Mouse (Mus musculus): Measurements from ENCODE around the gene Bcat1. TPM values are rescaled to one million over a fixed set of nuclear protein-coding genes. Genes with fewer than 3 reads are reported as not detected.

The Bcat1 gene
- polyA plus RNA-seq, 1 experiment, result 1.9 TPM

- H3K4me1 ChIP-seq (replicated peaks; ENCODE audit: control insufficient read depth, insufficient read depth, low read length), result 0 out of 2 replicates have a peak, but pooled peaks cover 3% of the 10 kb centered on the region
- no peak overlapping the region for H3K4me3 ChIP-seq (ENCODE audit: control insufficient read depth, insufficient read depth, low read length)
- WGBS, result 86% methylated on average over 1 of the region's 1 CpGs
- no peak for TF ChIP-seq CTCF (IDR thresholded peaks at IDR 0.05; ENCODE audit: borderline replicate concordance, control insufficient read depth, extremely low read depth, insufficient read depth, low read length, poor library complexity)
- TF ChIP-seq POLR2A (IDR thresholded peaks at IDR 0.05; ENCODE audit: control insufficient read depth, extremely low read depth, insufficient read depth, low read length, poor library complexity), result no peak
- DNase-seq, result no peak
- no peaks in the 10 kb centered on the region for H3K36me3 ChIP-seq (ENCODE audit: control insufficient read depth, insufficient read depth, low read length)
- no peak overlapping the region for H3K27ac ChIP-seq (ENCODE audit: control insufficient read depth, insufficient read depth, low read length)
- H3K27me3 ChIP-seq (ENCODE audit: control insufficient read depth, insufficient read depth, low read length), result no peaks in the 10 kb centered on the region
Observed at GRCm38 (mm10) chr6:145037626-145038025, 38.4 kb downstream of the Bcat1 start.

- H3K27ac ChIP-seq (ENCODE audit: control insufficient read depth, insufficient read depth, low read length), result no peak overlapping the region
- no peak overlapping the region for H3K4me3 ChIP-seq (ENCODE audit: control insufficient read depth, insufficient read depth, low read length)
- DNase-seq, result no peak
- no peaks in the 10 kb centered on the region for H3K27me3 ChIP-seq (ENCODE audit: control insufficient read depth, insufficient read depth, low read length)
- 95% methylated on average over 9 of the region's 9 CpGs for WGBS
- no peak for TF ChIP-seq CTCF (IDR thresholded peaks at IDR 0.05; ENCODE audit: borderline replicate concordance, control insufficient read depth, extremely low read depth, insufficient read depth, low read length, poor library complexity)
- TF ChIP-seq POLR2A (IDR thresholded peaks at IDR 0.05; ENCODE audit: control insufficient read depth, extremely low read depth, insufficient read depth, low read length, poor library complexity), result no peak
- peaks cover 7% of the 10 kb centered on the region; the same call in 1 of the 2 replicates for H3K4me1 ChIP-seq (replicated peaks; ENCODE audit: control insufficient read depth, insufficient read depth, low read length)
- no peaks in the 10 kb centered on the region for H3K36me3 ChIP-seq (ENCODE audit: control insufficient read depth, insufficient read depth, low read length)
Observed at GRCm38 (mm10) chr6:145035412-145035811, 40.6 kb downstream of the Bcat1 start.

GRCm38 (mm10) chr6:145030587-145030986, 45.4 kb downstream of the Bcat1 start:
- peak overlapping the region; percentile 14; the same call in 1 of the 2 replicates for H3K4me3 ChIP-seq (ENCODE audit: control insufficient read depth, insufficient read depth, low read length)
- 65% methylated on average over 9 of the region's 9 CpGs for WGBS
- no peaks in the 10 kb centered on the region for H3K36me3 ChIP-seq (ENCODE audit: control insufficient read depth, insufficient read depth, low read length)
- no peak for TF ChIP-seq POLR2A (IDR thresholded peaks at IDR 0.05; ENCODE audit: control insufficient read depth, extremely low read depth, insufficient read depth, low read length, poor library complexity)
- no peak for TF ChIP-seq CTCF (IDR thresholded peaks at IDR 0.05; ENCODE audit: borderline replicate concordance, control insufficient read depth, extremely low read depth, insufficient read depth, low read length, poor library complexity)
- H3K4me1 ChIP-seq (replicated peaks; ENCODE audit: control insufficient read depth, insufficient read depth, low read length), result peaks cover 7% of the 10 kb centered on the region
- peak; percentile 9 for DNase-seq
- H3K27me3 ChIP-seq (ENCODE audit: control insufficient read depth, insufficient read depth, low read length), result no peaks in the 10 kb centered on the region
- H3K27ac ChIP-seq (ENCODE audit: control insufficient read depth, insufficient read depth, low read length), result peak overlapping the region; percentile 12; the same call in 1 of the 2 replicates

GRCm38 (mm10) chr6:145023990-145024389, 52.0 kb downstream of the Bcat1 start:
- WGBS, result 95% methylated on average over 8 of the region's 8 CpGs

GRCm38 (mm10) chr6:145022966-145023725, 52.8 kb downstream of the Bcat1 start:
- peaks cover 26% of the 10 kb centered on the region for H3K4me1 ChIP-seq (replicated peaks; ENCODE audit: control insufficient read depth, insufficient read depth, low read length)
- TF ChIP-seq POLR2A (IDR thresholded peaks at IDR 0.05; ENCODE audit: control insufficient read depth, extremely low read depth, insufficient read depth, low read length, poor library complexity) (no peak), CTCF (IDR thresholded peaks at IDR 0.05; ENCODE audit: borderline replicate concordance, control insufficient read depth, extremely low read depth, insufficient read depth, low read length, poor library complexity) (no peak)
- H3K4me3 ChIP-seq (ENCODE audit: control insufficient read depth, insufficient read depth, low read length), result no peak overlapping the region
- 77% methylated on average over 14 of the region's 14 CpGs for WGBS
- no peaks in the 10 kb centered on the region for H3K36me3 ChIP-seq (ENCODE audit: control insufficient read depth, insufficient read depth, low read length)
- no peaks in the 10 kb centered on the region for H3K27me3 ChIP-seq (ENCODE audit: control insufficient read depth, insufficient read depth, low read length)
- peak; percentile 61 for DNase-seq
- no peak overlapping the region for H3K27ac ChIP-seq (ENCODE audit: control insufficient read depth, insufficient read depth, low read length)

More at GRCm38 (mm10) chr6:145023990-145024389, 52.0 kb downstream of the Bcat1 start:
- DNase-seq, result no peak
- Histone ChIP-seq H3K4me1 (replicated peaks; ENCODE audit: control insufficient read depth, insufficient read depth, low read length) (peaks cover 23% of the 10 kb centered on the region), H3K36me3 (ENCODE audit: control insufficient read depth, insufficient read depth, low read length) (no peaks in the 10 kb centered on the region), H3K27me3 (ENCODE audit: control insufficient read depth, insufficient read depth, low read length) (no peaks in the 10 kb centered on the region), H3K27ac (ENCODE audit: control insufficient read depth, insufficient read depth, low read length) (no peak overlapping the region), H3K4me3 (ENCODE audit: control insufficient read depth, insufficient read depth, low read length) (no peak overlapping the region)
- TF ChIP-seq CTCF (IDR thresholded peaks at IDR 0.05; ENCODE audit: borderline replicate concordance, control insufficient read depth, extremely low read depth, insufficient read depth, low read length, poor library complexity), result no peak
- no peak for TF ChIP-seq POLR2A (IDR thresholded peaks at IDR 0.05; ENCODE audit: control insufficient read depth, extremely low read depth, insufficient read depth, low read length, poor library complexity)

- Histone ChIP-seq H3K36me3 (ENCODE audit: control insufficient read depth, insufficient read depth, low read length) (no peaks in the 10 kb centered on the region), H3K27me3 (ENCODE audit: control insufficient read depth, insufficient read depth, low read length) (no peaks in the 10 kb centered on the region), H3K4me1 (replicated peaks; ENCODE audit: control insufficient read depth, insufficient read depth, low read length) (peaks cover 26% of the 10 kb centered on the region), H3K27ac (ENCODE audit: control insufficient read depth, insufficient read depth, low read length) (no peak overlapping the region), H3K4me3 (ENCODE audit: control insufficient read depth, insufficient read depth, low read length) (no peak overlapping the region)
- 41% methylated on average over 5 of the region's 5 CpGs for WGBS
- TF ChIP-seq CTCF (IDR thresholded peaks at IDR 0.05; ENCODE audit: borderline replicate concordance, control insufficient read depth, extremely low read depth, insufficient read depth, low read length, poor library complexity) (no peak), POLR2A (IDR thresholded peaks at IDR 0.05; ENCODE audit: control insufficient read depth, extremely low read depth, insufficient read depth, low read length, poor library complexity) (no peak)
- no peak for DNase-seq
Observed at GRCm38 (mm10) chr6:145022349-145022748, 53.6 kb downstream of the Bcat1 start.
